Mouse (Mus musculus) limb, embryonic 14.5 days (tissue): ENCODE data around the gene Tmem132c. TPM values are rescaled to one million over a fixed set of nuclear protein-coding genes. Genes with fewer than 3 reads are reported as not detected.

Source experiments
- ATAC-seq: fragments of 200-750 bp; cut with Nextera tagmentation; 2 replicates; pipeline ENCODE4 v1.8.0; 2017; ENCODE audit warnings: low read depth, moderate number of reproducible peaks, moderate TSS enrichment; ENCODE audit not compliant: low FRiP score
- DNase-seq: peaks from one replicate; pipeline ENCODE4 v3.0.0-alpha.2; 2015; ENCODE audit warnings: low spot score
- H3K27ac ChIP-seq: fragments of 300-500 bp; sonication (generic); replicated peaks from 2 replicates; pipeline ENCODE4 v1.5.1; 2014; ENCODE audit warnings: low read depth, mild to moderate bottlenecking, low read length, moderate library complexity, mixed read lengths
- H3K27me3 ChIP-seq: fragments of 300-500 bp; sonication (generic); 2 replicates; pipeline ENCODE4 v1.6.1; 2014; ENCODE audit warnings: low read length, mixed read lengths; ENCODE audit not compliant: control insufficient read depth, insufficient read depth
- H3K36me3 ChIP-seq: fragments of 300-500 bp; sonication (generic); 2 replicates; pipeline ENCODE4 v1.6.1; 2014; ENCODE audit warnings: mild to moderate bottlenecking, low read length, moderate library complexity, mixed read lengths; ENCODE audit not compliant: control insufficient read depth, insufficient read depth
- H3K4me1 ChIP-seq: fragments of 300-500 bp; sonication (generic); 2 replicates; pipeline ENCODE4 v1.6.1; 2014; ENCODE audit warnings: antibody characterized with exemption, low read length, mixed read lengths; ENCODE audit not compliant: control insufficient read depth, insufficient read depth
- H3K4me2 ChIP-seq: fragments of 300-500 bp; sonication (generic); replicated peaks from 2 replicates; pipeline ENCODE4 v1.6.1; 2014; ENCODE audit warnings: low read depth, mild to moderate bottlenecking, low read length, moderate library complexity; ENCODE audit not compliant: severe bottlenecking
- H3K4me3 ChIP-seq: fragments of 300-500 bp; sonication (generic); replicated peaks from 2 replicates; pipeline ENCODE4 v1.5.1; 2014; ENCODE audit warnings: low read length
- H3K9ac ChIP-seq: fragments of 300-500 bp; sonication (generic); 2 replicates; pipeline ENCODE4 v1.6.1; 2014; ENCODE audit warnings: mild to moderate bottlenecking, low read depth, low read length, moderate library complexity; ENCODE audit not compliant: severe bottlenecking
- H3K9me3 ChIP-seq: fragments of 300-500 bp; sonication (generic); 2 replicates; pipeline ENCODE4 v1.6.1; 2016; ENCODE audit warnings: low read length; ENCODE audit not compliant: control insufficient read depth
- POLR2A ChIP-seq: fragments of 200-500 bp; IDR thresholded peaks from 2 replicates; pipeline ENCODE4 v1.8.0; 2012; ENCODE audit warnings: inconsistent platforms, mild to moderate bottlenecking, moderate library complexity, borderline replicate concordance; ENCODE audit not compliant: insufficient read depth, insufficient read length; ENCODE audit errors: extremely low read depth
- WGBS: fragments of 180-500 bp; shearing (Covaris S2); extraction: QIAGEN DNeasy Blood & Tissue Kit; methylation state at CpG from one replicate; pipeline ENCODE4 v1.1.7; 2014; 5-methylcytosine and 5-hydroxymethylcytosine counted together
- polyA plus RNA-seq, 2 experiments: library from polyadenylated mRNA; depleted of rRNA in 1 of 2; stranded (reverse) in 1 of 2; unstranded in 1 of 2; fragments of >200 nt; fragmentation: Nextera tagmentation in 1 of 2; extraction: Ambion mirVana in 1 of 2; gene quantifications; 2 replicates each; pipeline versions ENCODE4 v1.2.1 to v1.2.3; 2012 to 2014

Tmem132c gene
- polyA plus RNA-seq (2012; rRNA removed) (27.2 and 29.4 TPM in 2 replicates), polyA plus RNA-seq (2014; fragmentation: Nextera tagmentation; extraction: Ambion mirVana) (33.2 and 40.4 TPM in 2 replicates)

- Histone ChIP-seq H3K4me2 (peak within 1 kb of the TSS; percentile 84), H3K27ac (peak within 1 kb of the TSS; percentile 52), H3K9me3 (no peaks in the 10 kb centered on the region; the same call in 1 of the 2 replicates), H3K36me3 (no peaks in the 10 kb centered on the region), H3K4me1 (peaks cover 20% of the 10 kb centered on the region), H3K27me3 (peaks cover 9% of the 10 kb centered on the region; the same call in 1 of the 2 replicates), H3K4me3 (peak within 1 kb of the TSS; percentile 77), H3K9ac (peak within 1 kb of the TSS; percentile 72)
- peak; percentile 83 for DNase-seq
- peak; percentile 91 for ATAC-seq
- 0 out of 2 replicates have a peak, but pooled peaks have one; percentile 35 for TF ChIP-seq POLR2A
- WGBS = under 1% methylated on average over 25 of the region's 58 CpGs
Observed at GRCm38 (mm10) chr5:127241136-127241924, at the start of gene Tmem132c. TSS of gene Tmem132c (plus strand) at chr5:127241808.

- no peak overlapping the region for H3K27ac ChIP-seq
- no peaks in the 10 kb centered on the region for H3K27me3 ChIP-seq
- ATAC-seq (no peak), DNase-seq (peak; percentile 82)
- no peak overlapping the region for H3K4me3 ChIP-seq
- H3K9ac ChIP-seq = no peak overlapping the region
- WGBS = 21% methylated on average over 5 of the region's 5 CpGs
- no peaks in the 10 kb centered on the region for H3K9me3 ChIP-seq
- no peak overlapping the region for H3K4me2 ChIP-seq
- no peak for TF ChIP-seq POLR2A
- H3K4me1 ChIP-seq = no peaks in the 10 kb centered on the region
- no peaks in the 10 kb centered on the region for H3K36me3 ChIP-seq
Observed at GRCm38 (mm10) chr5:127191881-127192280, 49.7 kb upstream of the Tmem132c start.

- Histone ChIP-seq H3K9me3 (no peaks in the 10 kb centered on the region), H3K27ac (no peak overlapping the region), H3K4me2 (no peak overlapping the region), H3K4me1 (no peaks in the 10 kb centered on the region), H3K4me3 (no peak overlapping the region), H3K9ac (no peak overlapping the region), H3K36me3 (no peaks in the 10 kb centered on the region), H3K27me3 (no peaks in the 10 kb centered on the region)
- no peak for TF ChIP-seq POLR2A
- no peak for ATAC-seq
- WGBS = 53% methylated on average over 4 of the region's 4 CpGs
- peak; percentile 9 for DNase-seq
Observed at GRCm38 (mm10) chr5:127198850-127199249, 42.8 kb upstream of the Tmem132c start.

- Histone ChIP-seq H3K4me1 (no peaks in the 10 kb centered on the region), H3K4me2 (no peak overlapping the region), H3K9me3 (0 out of 2 replicates have a peak, but pooled peaks cover 4% of the 10 kb centered on the region), H3K27ac (no peak overlapping the region), H3K27me3 (no peaks in the 10 kb centered on the region), H3K9ac (no peak overlapping the region), H3K4me3 (no peak overlapping the region), H3K36me3 (no peaks in the 10 kb centered on the region)
- no peak for TF ChIP-seq POLR2A
- ATAC-seq = no peak
- DNase-seq = no peak
- 85% methylated on average over 8 of the region's 8 CpGs for WGBS
Observed at GRCm38 (mm10) chr5:127204881-127205280, 36.7 kb upstream of the Tmem132c start.

GRCm38 (mm10) chr5:127216389-127216788 is 25.2 kb upstream of the Tmem132c start:
- Histone ChIP-seq H3K27me3 (no peaks in the 10 kb centered on the region), H3K9ac (no peak overlapping the region), H3K9me3 (peaks cover 5% of the 10 kb centered on the region; the same call in 1 of the 2 replicates), H3K36me3 (no peaks in the 10 kb centered on the region), H3K4me2 (no peak overlapping the region), H3K27ac (no peak overlapping the region), H3K4me1 (no peaks in the 10 kb centered on the region), H3K4me3 (no peak overlapping the region)
- TF ChIP-seq POLR2A = no peak
- DNase-seq = no peak
- no peak for ATAC-seq
- WGBS = 67% methylated on average over 3 of the region's 3 CpGs
